Mouse (Mus musculus): Measurements from ENCODE around the gene Gm21970.

GRCm38 (mm10) chr16:91442446-91442845 is 50.9 kb downstream of the Gm21970 start:
- no peak for TF ChIP-seq CTCF (IDR thresholded peaks at IDR 0.05; ENCODE audit: low read depth, low read length)
- TF ChIP-seq POLR2A (IDR thresholded peaks at IDR 0.05; ENCODE audit: insufficient read depth, low read length) = no peak
- no peak for TF ChIP-seq EP300 (IDR thresholded peaks at IDR 0.05; ENCODE audit: insufficient read depth, low read depth, low read length)

All from ES-Bruce4 (cell line).